Mouse (Mus musculus) intestine, embryonic 16.5 days (tissue): Measurements from ENCODE around the gene Ifi202b. TPM values are rescaled to one million over a fixed set of nuclear protein-coding genes. Genes with fewer than 3 reads are reported as not detected.
"Not testable (repeated sequence)": the region's sequence is repeated elsewhere in the genome, so short reads cannot be mapped to it uniquely, and the experiment has no call there.

Source experiments
- ATAC-seq: fragments of 200-750 bp; cut with Nextera tagmentation; 2 replicates; pipeline ENCODE4 v1.8.0; 2017; ENCODE audit warnings: moderate TSS enrichment, moderate library complexity
- H3K27ac ChIP-seq: fragments of 300-500 bp; sonication (generic); 2 replicates; pipeline ENCODE4 v1.5.1; 2014; ENCODE audit warnings: mild to moderate bottlenecking, low read length
- H3K27me3 ChIP-seq: fragments of 300-500 bp; sonication (generic); replicated peaks from 2 replicates; pipeline ENCODE4 v1.6.1; 2014; ENCODE audit warnings: low read length, control low read depth, mixed read lengths; ENCODE audit not compliant: control insufficient read depth, insufficient read depth
- H3K36me3 ChIP-seq: fragments of 300-500 bp; sonication (generic); 2 replicates; pipeline ENCODE4 v1.6.1; 2014; ENCODE audit warnings: low read length, control low read depth; ENCODE audit not compliant: control insufficient read depth, insufficient read depth
- H3K4me1 ChIP-seq: fragments of 300-500 bp; sonication (generic); 2 replicates; pipeline ENCODE4 v1.6.1; 2014; ENCODE audit warnings: low read length, control low read depth, mixed read lengths; ENCODE audit not compliant: control insufficient read depth, insufficient read depth
- H3K4me2 ChIP-seq: fragments of 300-500 bp; sonication (generic); 2 replicates; pipeline ENCODE4 v1.6.1; 2014; ENCODE audit warnings: low read depth, low read length, control low read depth
- H3K4me3 ChIP-seq: fragments of 300-500 bp; sonication (generic); 2 replicates; pipeline ENCODE4 v1.5.1; 2014; ENCODE audit warnings: mild to moderate bottlenecking, low read length
- H3K9ac ChIP-seq: fragments of 300-500 bp; sonication (generic); 2 replicates; pipeline ENCODE4 v1.6.1; 2014; ENCODE audit warnings: low read depth, low read length
- H3K9me3 ChIP-seq: fragments of 300-500 bp; sonication (generic); 2 replicates; pipeline ENCODE4 v1.6.1; 2016; ENCODE audit warnings: low read length, control low read depth; ENCODE audit not compliant: control insufficient read depth
- WGBS: fragments of 180-500 bp; shearing (Covaris S2); extraction: QIAGEN DNeasy Blood & Tissue Kit; methylation state at CpG from one replicate; pipeline ENCODE4 v1.1.7; 2014; 5-methylcytosine and 5-hydroxymethylcytosine counted together
- polyA plus RNA-seq: library from polyadenylated mRNA; unstranded; fragments of >200 nt; fragmentation: Nextera tagmentation; extraction: Ambion mirVana; gene quantifications from 2 replicates; pipeline ENCODE4 v1.2.1, GENCODE M21; 2015

The Ifi202b gene
- not detected in 2 replicates for polyA plus RNA-seq

DNA sequence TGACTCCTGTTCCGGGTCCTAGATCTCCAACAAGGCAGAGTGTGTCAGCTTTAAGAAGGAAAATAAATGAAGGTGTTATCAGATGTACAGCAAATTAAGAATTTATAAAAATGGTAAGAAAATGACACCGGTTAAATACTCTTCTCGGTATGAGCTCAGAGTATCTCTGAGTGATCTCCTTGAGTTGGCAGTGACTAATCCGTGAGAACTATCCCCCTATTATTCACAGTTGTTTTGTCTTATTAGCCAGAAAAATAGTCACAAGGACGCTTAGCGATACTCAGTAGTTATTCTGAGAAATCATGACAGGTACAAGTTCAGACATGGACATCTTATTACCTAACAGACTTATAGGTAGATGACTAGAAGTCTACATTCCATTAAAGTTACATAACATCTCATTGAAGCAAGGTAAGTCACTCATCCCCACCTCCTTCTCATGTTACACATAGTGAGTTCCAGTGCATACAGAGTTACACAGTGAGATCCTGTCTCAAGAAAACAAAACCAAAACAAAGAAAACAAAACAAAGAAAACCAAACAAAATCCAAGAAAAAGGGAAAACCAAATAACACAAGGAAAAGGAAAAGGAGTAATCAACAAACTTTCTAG, at the start of gene Ifi202b:
TSS of gene Ifi202b (minus strand) at position 51 of the 612 bp plus-strand sequence.
- not testable (repeated sequence) for H3K27me3 ChIP-seq, H3K9me3 ChIP-seq, H3K27ac ChIP-seq, H3K4me3 ChIP-seq, ATAC-seq, H3K9ac ChIP-seq, H3K36me3 ChIP-seq, H3K4me1 ChIP-seq, H3K4me2 ChIP-seq
- WGBS: 88% methylated on average over 6 of the region's 6 CpGs

DNA sequence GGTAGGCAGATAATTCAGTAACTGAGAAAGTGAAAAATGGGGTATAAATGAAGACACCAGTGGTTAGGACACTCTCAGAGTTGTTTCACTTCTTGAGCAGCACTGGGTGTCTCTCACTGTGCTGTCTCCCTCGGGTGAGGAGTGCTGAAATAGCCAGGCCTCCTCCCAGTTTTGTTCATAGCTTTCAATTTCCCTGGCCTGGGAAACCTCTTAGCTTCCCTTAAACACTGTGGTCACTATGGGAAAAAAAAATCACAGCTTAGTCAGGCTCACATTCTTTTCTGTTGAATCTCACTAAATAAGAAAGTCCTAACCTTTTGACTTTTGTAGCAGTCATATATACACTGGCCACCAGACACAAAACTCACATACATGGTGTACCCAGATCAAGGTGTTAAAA, 49.2 kb upstream of the Ifi202b start, which contains the start of gene Ifi205:
TSS of gene Ifi205 (minus strand) at position 113 of the 400 bp plus-strand sequence.
- Histone ChIP-seq H3K4me1 (no peaks in the 10 kb centered on the region), H3K9ac (no peak within 1 kb of the TSS), H3K4me2 (no peak within 1 kb of the TSS), H3K4me3 (no peak within 1 kb of the TSS), H3K27me3 (no peaks in the 10 kb centered on the region), H3K36me3 (no peaks in the 10 kb centered on the region), H3K9me3 (no peaks in the 10 kb centered on the region), H3K27ac (no peak within 1 kb of the TSS)
- no peak for ATAC-seq
- 54% methylated on average over 1 of the region's 1 CpGs for WGBS

DNA sequence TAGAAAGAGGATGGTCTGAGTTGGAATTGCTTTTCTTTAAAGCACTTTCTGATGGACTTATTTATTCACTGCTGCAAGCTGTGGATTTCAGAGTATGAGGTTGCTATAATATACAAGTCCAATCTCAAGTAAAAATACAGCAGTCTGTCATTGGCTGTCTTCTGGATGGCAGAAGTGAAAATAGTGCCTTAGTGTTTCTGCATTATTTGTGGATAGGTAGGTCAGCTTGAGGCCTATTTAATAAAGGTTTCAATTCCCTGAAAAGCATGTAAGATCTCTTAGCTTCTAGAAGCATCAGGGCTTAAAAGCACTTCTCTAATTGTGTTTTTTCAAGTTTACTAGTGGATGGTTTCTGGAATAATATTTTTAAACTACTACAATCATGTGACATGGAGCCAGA, 24.5 kb upstream of the Ifi202b start:
- ATAC-seq, H3K4me1 ChIP-seq, H3K4me3 ChIP-seq, H3K4me2 ChIP-seq, H3K36me3 ChIP-seq, H3K9ac ChIP-seq, H3K9me3 ChIP-seq, H3K27ac ChIP-seq, H3K27me3 ChIP-seq: not testable (repeated sequence)

- not testable (repeated sequence) for ATAC-seq, H3K9me3 ChIP-seq, H3K27me3 ChIP-seq, H3K36me3 ChIP-seq, H3K9ac ChIP-seq, H3K27ac ChIP-seq, H3K4me3 ChIP-seq, H3K4me1 ChIP-seq, H3K4me2 ChIP-seq
- 68% methylated on average over 2 of the region's 3 CpGs for WGBS
Measured at GRCm38 (mm10) chr1:174004352-174005109, 22.0 kb upstream of the Ifi202b start.

DNA sequence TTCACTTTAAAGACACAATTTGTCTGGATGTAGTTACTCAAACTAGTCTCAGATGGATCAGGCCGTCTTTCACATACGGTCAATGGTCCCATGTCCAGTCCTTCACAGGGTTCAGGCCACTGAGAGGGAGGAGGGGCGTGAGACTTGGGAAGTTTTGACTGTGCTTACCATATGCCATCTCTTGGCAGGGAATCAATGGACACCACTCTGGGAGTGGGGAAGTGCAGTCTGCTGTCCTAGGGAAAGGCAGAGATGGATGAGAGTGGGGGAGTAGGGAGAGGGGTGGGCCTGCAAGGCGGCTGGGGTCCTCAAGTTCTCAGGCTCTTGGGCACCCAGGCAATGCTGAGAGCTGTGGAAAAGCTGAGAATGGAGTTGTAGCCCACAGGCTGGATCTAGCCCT, 12.5 kb upstream of the Ifi202b start:
- no peaks in the 10 kb centered on the region for H3K4me1 ChIP-seq
- H3K4me2 ChIP-seq: no peak overlapping the region
- no peaks in the 10 kb centered on the region for H3K9me3 ChIP-seq
- H3K27me3 ChIP-seq: no peaks in the 10 kb centered on the region
- no peak for ATAC-seq
- H3K36me3 ChIP-seq: no peaks in the 10 kb centered on the region
- H3K4me3 ChIP-seq: no peak overlapping the region
- no peak overlapping the region for H3K27ac ChIP-seq
- no peak overlapping the region for H3K9ac ChIP-seq
- WGBS: 85% methylated on average over 4 of the region's 4 CpGs

GRCm38 (mm10) chr1:173981038-173981437, 1.5 kb downstream of the Ifi202b start:
- H3K4me2 ChIP-seq, H3K36me3 ChIP-seq, H3K4me3 ChIP-seq, H3K9me3 ChIP-seq, ATAC-seq, H3K27ac ChIP-seq, H3K9ac ChIP-seq, H3K4me1 ChIP-seq, H3K27me3 ChIP-seq: not testable (repeated sequence)
- WGBS: 44% methylated on average over 3 of the region's 3 CpGs

- H3K4me3 ChIP-seq: no peak overlapping the region
- H3K9ac ChIP-seq: no peak overlapping the region
- H3K36me3 ChIP-seq: no peaks in the 10 kb centered on the region
- ATAC-seq: no peak
- no peak overlapping the region for H3K27ac ChIP-seq
- H3K27me3 ChIP-seq: no peaks in the 10 kb centered on the region
- no peak overlapping the region for H3K4me2 ChIP-seq
- H3K9me3 ChIP-seq: no peaks in the 10 kb centered on the region
- no peaks in the 10 kb centered on the region for H3K4me1 ChIP-seq
Measured at GRCm38 (mm10) chr1:173977622-173978021, 4.9 kb downstream of the Ifi202b start.

- H3K27me3 ChIP-seq: no peaks in the 10 kb centered on the region
- no peaks in the 10 kb centered on the region for H3K36me3 ChIP-seq
- no peaks in the 10 kb centered on the region for H3K9me3 ChIP-seq
- no peak overlapping the region for H3K27ac ChIP-seq
- no peaks in the 10 kb centered on the region for H3K4me1 ChIP-seq
- H3K9ac ChIP-seq: no peak overlapping the region
- no peak overlapping the region for H3K4me2 ChIP-seq
- H3K4me3 ChIP-seq: no peak overlapping the region
- no peak for ATAC-seq
Measured at GRCm38 (mm10) chr1:173973111-173973510, 9.4 kb downstream of the Ifi202b start.

DNA sequence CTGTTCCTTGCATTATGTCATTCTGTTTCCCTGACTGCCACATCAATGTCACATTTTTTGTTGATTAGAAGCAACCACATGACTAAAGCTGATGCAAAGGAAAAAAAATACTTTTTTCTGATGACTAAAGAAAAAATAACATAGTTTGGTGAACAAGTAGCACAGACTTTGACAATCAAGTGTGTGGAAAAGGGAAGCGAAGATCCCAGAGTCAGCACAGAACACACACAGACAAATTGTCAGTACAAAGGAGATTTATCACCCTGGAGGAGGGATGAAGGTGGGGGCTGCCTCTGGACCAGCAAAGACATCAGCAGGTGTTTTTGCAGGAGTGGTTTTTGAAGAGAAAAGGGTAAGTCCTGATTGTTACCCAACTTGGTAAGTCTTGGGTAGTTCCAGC, 21.1 kb downstream of the Ifi202b start:
- not testable (repeated sequence) for H3K4me1 ChIP-seq, H3K4me3 ChIP-seq, H3K4me2 ChIP-seq, H3K9me3 ChIP-seq, H3K27me3 ChIP-seq, ATAC-seq, H3K27ac ChIP-seq, H3K9ac ChIP-seq, H3K36me3 ChIP-seq
- WGBS: 58% methylated on average over 1 of the region's 1 CpGs

- H3K4me1 ChIP-seq, H3K27ac ChIP-seq, H3K4me3 ChIP-seq, H3K9ac ChIP-seq, H3K36me3 ChIP-seq, H3K9me3 ChIP-seq, H3K4me2 ChIP-seq, ATAC-seq, H3K27me3 ChIP-seq: not testable (repeated sequence)
- 64% methylated on average over 3 of the region's 3 CpGs for WGBS
Measured at GRCm38 (mm10) chr1:173959998-173960397, 22.5 kb downstream of the Ifi202b start.
